Mouse (Mus musculus) brain, adult 10 weeks (tissue): Measurements from ENCODE around the gene Pgc. TPM values are rescaled to one million over a fixed set of nuclear protein-coding genes. Genes with fewer than 3 reads are reported as not detected.

Experiments used
- polyA plus RNA-seq: library from polyadenylated mRNA; stranded (reverse); fragments of 350-450 nt; fragmentation: Illumina TruSeq; extraction: RNeasy Lipid Tissue Mini Kit (QIAGEN cat#74804); gene quantifications from one replicate; pipeline ENCODE4 v1.2.3, GENCODE M21; 2015; ENCODE audit warnings: low read depth, low replicate concordance

Pgc gene
- polyA plus RNA-seq, result not detected

DNA sequence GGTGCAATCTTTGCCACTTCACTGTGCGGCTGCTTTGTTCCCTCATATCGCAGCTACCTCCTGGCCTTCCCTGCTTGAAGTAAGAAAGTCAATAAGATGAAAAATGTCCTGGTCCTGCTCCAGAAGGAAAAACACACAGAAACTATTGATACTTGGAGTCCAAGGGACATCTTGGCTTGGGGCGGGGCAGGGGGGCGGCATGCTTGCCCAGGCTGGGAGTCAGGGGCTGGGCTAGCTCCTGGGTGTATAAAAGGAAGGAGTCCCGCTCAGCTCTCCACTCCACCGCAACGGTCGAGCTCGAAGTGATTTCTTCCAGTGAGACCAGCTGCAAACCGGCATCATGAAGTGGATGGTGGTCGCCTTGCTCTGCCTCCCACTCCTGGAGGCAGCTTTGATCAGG, at the start of gene Pgc:
Gene Pgc, plus strand, starts transcription at position 277 of the 400 bp plus-strand sequence.

DNA sequence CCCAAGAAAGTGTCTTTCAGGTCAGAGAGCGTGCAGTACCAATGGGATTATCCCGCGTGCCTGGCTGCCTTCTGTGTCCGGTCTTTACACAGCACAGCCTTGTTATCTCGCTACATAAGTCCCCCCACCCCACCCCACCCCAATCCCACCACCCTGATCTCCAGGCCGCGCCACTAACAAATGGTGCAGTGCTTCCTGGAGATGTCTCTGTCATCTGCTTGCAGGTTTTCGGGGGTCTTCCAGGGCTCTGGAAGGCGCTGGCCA, 38.4 kb upstream of the Pgc start, which contains the start of gene Tomm6:
Gene Tomm6, minus strand, starts transcription at position 43 of the 264 bp plus-strand sequence.

DNA sequence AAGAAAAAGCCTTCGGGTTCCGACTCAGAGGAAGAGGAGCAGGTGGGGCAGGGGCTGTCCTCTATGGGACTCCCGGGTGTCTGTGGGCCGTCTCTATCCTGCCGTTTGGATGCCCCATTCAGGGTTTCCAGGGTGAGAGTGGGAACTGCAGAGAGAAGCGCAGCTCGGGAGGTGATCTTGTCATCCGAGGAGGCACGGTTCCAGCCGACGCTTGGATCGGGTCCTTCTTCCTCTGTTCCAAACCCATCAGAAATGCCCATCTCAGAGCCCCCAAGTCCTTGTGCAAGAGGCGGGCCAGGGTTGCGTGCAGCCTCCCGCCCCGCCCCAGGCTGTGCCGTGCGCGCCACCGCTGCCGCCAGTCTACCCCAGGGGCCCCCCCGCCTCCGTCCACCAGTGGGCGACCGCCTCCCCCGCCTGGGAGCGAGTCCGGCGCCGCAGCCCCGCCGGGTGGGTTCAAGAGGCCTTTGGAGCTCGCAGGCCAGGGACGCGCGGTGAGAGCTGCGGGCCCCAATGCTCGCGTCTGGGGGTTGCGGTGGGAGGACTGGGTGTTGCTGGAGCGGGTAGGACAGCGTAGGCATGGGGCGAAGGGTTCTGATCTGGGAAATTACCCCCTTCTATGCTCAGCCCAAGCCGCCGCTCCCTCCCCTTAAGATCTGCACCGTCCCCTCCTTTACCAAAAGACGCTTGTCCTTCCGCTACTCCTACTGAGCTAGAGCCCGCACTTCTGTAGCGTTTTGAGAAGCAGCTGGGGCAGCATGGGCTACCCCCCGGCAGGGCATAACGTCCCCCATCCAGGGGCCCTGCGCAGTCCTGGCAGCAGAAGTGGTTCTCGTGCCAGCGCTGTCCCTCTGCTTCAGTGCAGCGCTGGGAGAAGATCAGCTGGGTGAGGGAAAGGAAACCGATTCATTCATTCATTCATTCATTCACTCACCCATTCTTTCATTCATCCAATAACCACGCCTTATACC, 37.8 kb upstream of the Pgc start, which contains the start of gene Frs3:
Gene Frs3, plus strand, starts transcription at position 423 of the 968 bp plus-strand sequence.

DNA sequence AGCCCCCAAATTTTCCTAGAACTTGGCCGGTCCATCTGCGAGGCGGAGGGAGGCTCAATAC, 32.4 kb upstream of the Pgc start, which contains the start of gene Gm21981:
Gene Gm21981, minus strand, starts transcription at position 14 of the 61 bp plus-strand sequence.

DNA sequence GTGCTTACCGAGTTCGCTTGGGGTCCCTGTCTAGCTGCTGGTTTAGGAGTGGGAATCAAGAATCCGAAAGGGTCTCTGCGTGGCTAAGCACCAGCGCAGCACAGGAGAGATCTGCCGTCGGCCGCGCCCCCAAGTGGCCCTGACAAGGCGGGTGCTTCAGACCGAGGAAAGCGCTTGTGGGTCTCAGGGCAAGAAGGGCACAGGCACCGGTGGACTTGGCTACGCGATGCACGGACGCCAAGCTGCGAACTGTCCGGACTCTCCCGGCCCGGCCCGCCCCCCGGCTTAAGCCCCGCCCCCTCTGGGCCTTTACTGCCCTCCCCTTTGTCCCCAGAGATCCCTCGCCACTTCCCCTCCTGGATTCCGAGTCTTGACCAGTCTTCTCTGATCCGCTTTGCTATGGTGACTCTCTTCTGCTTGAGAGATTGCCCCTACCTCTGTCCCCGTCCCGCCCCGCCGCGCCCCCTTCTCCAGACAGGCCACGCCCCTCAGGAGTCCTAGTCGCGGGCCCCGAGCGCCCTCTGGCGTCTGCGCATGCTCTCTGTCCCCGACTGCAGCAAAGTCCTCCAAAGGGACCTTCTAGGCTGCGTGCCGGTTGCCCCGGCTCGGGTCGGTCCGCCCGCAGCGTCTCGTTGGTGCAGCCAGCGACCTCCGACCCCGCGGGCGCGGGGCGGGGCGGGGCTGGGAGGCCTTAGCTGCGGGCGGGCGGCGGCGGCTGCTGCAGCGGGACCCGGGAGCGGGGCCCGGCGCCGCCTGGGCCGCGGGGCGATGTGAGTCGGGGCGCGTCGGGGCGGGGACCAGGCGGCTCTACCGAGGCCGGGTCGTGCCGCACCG, 31.9 kb upstream of the Pgc start, which contains the start of gene Prickle4:
Gene Prickle4, minus strand, starts transcription at position 234 of the 834 bp plus-strand sequence.

DNA sequence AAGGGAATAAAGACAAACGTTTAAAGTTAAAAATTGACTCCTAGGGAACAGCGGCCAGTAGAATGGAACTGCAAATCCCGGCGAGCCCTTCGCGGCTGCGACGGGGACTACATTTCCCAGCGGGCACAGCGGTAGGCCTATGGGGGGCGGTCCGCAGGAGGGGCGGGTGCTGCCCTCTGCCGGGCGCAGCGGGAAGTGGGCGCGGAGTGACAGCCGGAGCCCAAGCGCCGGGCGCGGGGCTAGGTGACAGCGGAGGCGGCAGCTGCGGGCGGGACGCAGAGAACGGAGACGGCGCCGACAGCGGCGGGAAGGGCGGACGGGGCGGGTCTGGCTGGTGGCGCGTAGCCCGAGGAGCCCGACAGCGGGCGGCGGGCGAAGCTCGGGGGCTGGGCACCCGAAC, 10.2 kb downstream of the Pgc start, which contains the start of gene Tfeb:
Gene Tfeb, plus strand, starts transcription at position 175 of the 400 bp plus-strand sequence.

Other genes with a start within 250 kb of the Pgc start
- 21.7 TPM for gene Taf8, start 224.6 kb upstream of the Pgc start, polyA plus RNA-seq
- gene Ccnd3, start 221.8 kb upstream of the Pgc start, polyA plus RNA-seq, result 23.5 TPM
- 16.8 TPM for gene Bysl, start 115.3 kb upstream of the Pgc start, polyA plus RNA-seq
- 24.9 TPM for gene Med20, start 115.3 kb upstream of the Pgc start, polyA plus RNA-seq
- gene Gm20517, start 115.3 kb upstream of the Pgc start, polyA plus RNA-seq, result 3.6 TPM
- 6.8 TPM for gene Usp49, start 96.2 kb upstream of the Pgc start, polyA plus RNA-seq
- 192 TPM for gene Tomm6, start 38.5 kb upstream of the Pgc start, polyA plus RNA-seq
- 27.7 TPM for gene Frs3, start 37.8 kb upstream of the Pgc start, polyA plus RNA-seq
- 6.6 TPM for gene Gm21981, start 32.4 kb upstream of the Pgc start, polyA plus RNA-seq
- gene Prickle4, start 32.1 kb upstream of the Pgc start, polyA plus RNA-seq, result 0.86 TPM
- gene Tfeb, start 10.2 kb downstream of the Pgc start, polyA plus RNA-seq, result 11.9 TPM
- gene Mdfi, start 107.8 kb downstream of the Pgc start, polyA plus RNA-seq, result 1.1 TPM
- 26.5 TPM for gene Foxp4, start 197.8 kb downstream of the Pgc start, polyA plus RNA-seq